Mouse (Mus musculus) intestine, embryonic 16.5 days (tissue): ENCODE results near the gene Bdnf. TPM values are rescaled to one million over a fixed set of nuclear protein-coding genes. Genes with fewer than 3 reads are reported as not detected.

Source experiments
- ATAC-seq: fragments of 200-750 bp; cut with Nextera tagmentation; 2 replicates; pipeline ENCODE4 v1.8.0; 2017; ENCODE audit warnings: moderate TSS enrichment, moderate library complexity
- H3K27ac ChIP-seq: fragments of 300-500 bp; sonication (generic); 2 replicates; pipeline ENCODE4 v1.5.1; 2014; ENCODE audit warnings: mild to moderate bottlenecking, low read length
- H3K27me3 ChIP-seq: fragments of 300-500 bp; sonication (generic); replicated peaks from 2 replicates; pipeline ENCODE4 v1.6.1; 2014; ENCODE audit warnings: low read length, control low read depth, mixed read lengths; ENCODE audit not compliant: control insufficient read depth, insufficient read depth
- H3K36me3 ChIP-seq: fragments of 300-500 bp; sonication (generic); 2 replicates; pipeline ENCODE4 v1.6.1; 2014; ENCODE audit warnings: low read length, control low read depth; ENCODE audit not compliant: control insufficient read depth, insufficient read depth
- H3K4me1 ChIP-seq: fragments of 300-500 bp; sonication (generic); 2 replicates; pipeline ENCODE4 v1.6.1; 2014; ENCODE audit warnings: low read length, control low read depth, mixed read lengths; ENCODE audit not compliant: control insufficient read depth, insufficient read depth
- H3K4me2 ChIP-seq: fragments of 300-500 bp; sonication (generic); 2 replicates; pipeline ENCODE4 v1.6.1; 2014; ENCODE audit warnings: low read depth, low read length, control low read depth
- H3K4me3 ChIP-seq: fragments of 300-500 bp; sonication (generic); 2 replicates; pipeline ENCODE4 v1.5.1; 2014; ENCODE audit warnings: mild to moderate bottlenecking, low read length
- H3K9ac ChIP-seq: fragments of 300-500 bp; sonication (generic); 2 replicates; pipeline ENCODE4 v1.6.1; 2014; ENCODE audit warnings: low read depth, low read length
- H3K9me3 ChIP-seq: fragments of 300-500 bp; sonication (generic); 2 replicates; pipeline ENCODE4 v1.6.1; 2016; ENCODE audit warnings: low read length, control low read depth; ENCODE audit not compliant: control insufficient read depth
- WGBS: fragments of 180-500 bp; shearing (Covaris S2); extraction: QIAGEN DNeasy Blood & Tissue Kit; methylation state at CpG from one replicate; pipeline ENCODE4 v1.1.7; 2014; 5-methylcytosine and 5-hydroxymethylcytosine counted together
- polyA plus RNA-seq: library from polyadenylated mRNA; unstranded; fragments of >200 nt; fragmentation: Nextera tagmentation; extraction: Ambion mirVana; gene quantifications from 2 replicates; pipeline ENCODE4 v1.2.1, GENCODE M21; 2015

Bdnf gene
- polyA plus RNA-seq, 1 experiment from 2014 or later = 2.1 TPM

GRCm38 (mm10) chr2:109756305-109756704 lies 81.8 kb downstream of the Bdnf start:
- H3K9ac ChIP-seq = no peak overlapping the region
- 73% methylated on average over 2 of the region's 2 CpGs for WGBS
- H3K4me3 ChIP-seq = no peak overlapping the region
- H3K4me1 ChIP-seq = no peaks in the 10 kb centered on the region
- H3K4me2 ChIP-seq = no peak overlapping the region
- H3K36me3 ChIP-seq = no peaks in the 10 kb centered on the region
- ATAC-seq = no peak
- H3K27me3 ChIP-seq = no peaks in the 10 kb centered on the region
- no peak overlapping the region for H3K27ac ChIP-seq
- no peaks in the 10 kb centered on the region for H3K9me3 ChIP-seq

GRCm38 (mm10) chr2:109766772-109767171 lies 92.3 kb downstream of the Bdnf start:
- Histone ChIP-seq H3K9me3 (no peaks in the 10 kb centered on the region), H3K36me3 (no peaks in the 10 kb centered on the region), H3K9ac (no peak overlapping the region), H3K4me3 (no peak overlapping the region), H3K27me3 (no peaks in the 10 kb centered on the region), H3K27ac (no peak overlapping the region), H3K4me2 (no peak overlapping the region), H3K4me1 (no peaks in the 10 kb centered on the region)
- ATAC-seq = no peak
- 81% methylated on average over 2 of the region's 2 CpGs for WGBS

DNA sequence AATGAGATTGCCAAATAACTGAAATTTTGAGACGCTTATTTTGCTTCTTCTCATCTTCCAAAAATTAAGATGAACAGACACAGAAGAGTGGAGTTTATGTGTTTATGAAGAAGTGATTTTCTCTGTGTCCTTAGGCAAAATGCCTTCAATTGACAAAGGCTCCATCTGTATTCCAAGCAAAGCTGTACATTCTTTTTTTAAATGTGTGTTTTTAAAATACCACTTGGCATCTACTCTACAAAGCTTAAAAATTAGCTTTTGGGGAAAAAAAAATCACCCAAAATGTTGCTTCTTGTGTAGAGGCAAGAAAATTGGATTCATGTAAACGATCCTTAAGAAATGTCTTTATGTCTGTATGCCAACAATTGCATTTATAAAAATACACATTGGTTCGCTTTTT lies 94.3 kb downstream of the Bdnf start:
- Histone ChIP-seq H3K27ac (no peak overlapping the region), H3K27me3 (no peaks in the 10 kb centered on the region), H3K4me1 (no peaks in the 10 kb centered on the region), H3K4me2 (no peak overlapping the region), H3K4me3 (no peak overlapping the region), H3K9ac (no peak overlapping the region), H3K36me3 (no peaks in the 10 kb centered on the region), H3K9me3 (no peaks in the 10 kb centered on the region)
- WGBS = 82% methylated on average over 3 of the region's 3 CpGs
- no peak for ATAC-seq

GRCm38 (mm10) chr2:109776374-109776773 lies 101.9 kb downstream of the Bdnf start:
- H3K4me1 ChIP-seq = no peaks in the 10 kb centered on the region
- no peak for ATAC-seq
- WGBS = 67% methylated on average over 6 of the region's 6 CpGs

More at GRCm38 (mm10) chr2:109776374-109776773, 101.9 kb downstream of the Bdnf start:
- Histone ChIP-seq H3K9ac (no peak overlapping the region), H3K4me3 (no peak overlapping the region), H3K27me3 (no peaks in the 10 kb centered on the region), H3K27ac (no peak overlapping the region), H3K36me3 (no peaks in the 10 kb centered on the region), H3K4me2 (no peak overlapping the region), H3K9me3 (no peaks in the 10 kb centered on the region)

Other genes with a start within 250 kb of the Bdnf start
- 61.9 and 67.0 TPM in 2 replicates for gene Lin7c, start 216.2 kb downstream of the Bdnf start, polyA plus RNA-seq
- gene Lgr4, start 242.9 kb downstream of the Bdnf start, polyA plus RNA-seq = 18.9 and 19.0 TPM in 2 replicates